Mouse (Mus musculus) midbrain, embryonic 13.5 days (tissue): Measurements from ENCODE around the gene Chst15. TPM values are rescaled to one million over a fixed set of nuclear protein-coding genes. Genes with fewer than 3 reads are reported as not detected.

Experiments
- ATAC-seq: fragments of 200-750 bp; cut with Nextera tagmentation; 2 replicates; pipeline ENCODE4 v1.8.0; 2017; ENCODE audit warnings: mild to moderate bottlenecking, moderate TSS enrichment, moderate library complexity
- H3K27ac ChIP-seq: fragments of 300-500 bp; sonication (generic); 2 replicates; pipeline ENCODE4 v1.5.1; 2015; ENCODE audit warnings: inconsistent platforms, mild to moderate bottlenecking, moderate library complexity
- H3K27me3 ChIP-seq: fragments of 300-500 bp; sonication (generic); 2 replicates; pipeline ENCODE4 v1.6.1; 2015; ENCODE audit warnings: mild to moderate bottlenecking, inconsistent platforms
- H3K36me3 ChIP-seq: fragments of 300-500 bp; sonication (generic); 2 replicates; pipeline ENCODE4 v1.6.1; 2015; ENCODE audit warnings: mild to moderate bottlenecking, inconsistent platforms
- H3K4me1 ChIP-seq: fragments of 300-500 bp; sonication (generic); replicated peaks from 2 replicates; pipeline ENCODE4 v1.6.1; 2015; ENCODE audit warnings: inconsistent platforms
- H3K4me2 ChIP-seq: fragments of 300-500 bp; sonication (generic); replicated peaks from 2 replicates; pipeline ENCODE4 v1.6.1; 2015; ENCODE audit warnings: moderate library complexity, mild to moderate bottlenecking, inconsistent platforms
- H3K4me3 ChIP-seq: fragments of 300-500 bp; sonication (generic); replicated peaks from 2 replicates; pipeline ENCODE4 v1.5.1; 2015; ENCODE audit warnings: mild to moderate bottlenecking, inconsistent platforms
- H3K9ac ChIP-seq: fragments of 300-500 bp; sonication (generic); replicated peaks from 2 replicates; pipeline ENCODE4 v1.6.1; 2015; ENCODE audit warnings: mild to moderate bottlenecking, inconsistent platforms
- H3K9me3 ChIP-seq: fragments of 300-500 bp; sonication (generic); 2 replicates; pipeline ENCODE4 v1.6.1; 2016; ENCODE audit warnings: mild to moderate bottlenecking, inconsistent platforms
- WGBS: fragments of 180-500 bp; shearing (Covaris S2); methylation state at CpG from one replicate; pipeline ENCODE4 v1.1.7; 2015; 5-methylcytosine and 5-hydroxymethylcytosine counted together
- polyA plus RNA-seq: library from polyadenylated mRNA; unstranded; fragments of >200 nt; fragmentation: Nextera tagmentation; extraction: Ambion mirVana; gene quantifications from 2 replicates; pipeline ENCODE4 v1.2.1, GENCODE M21; 2015

Gene Chst15
- polyA plus RNA-seq, 1 experiment from 2014 or later = 18.6 TPM

- H3K36me3 ChIP-seq = no peaks in the 10 kb centered on the region
- WGBS = 44% methylated on average over 14 of the region's 14 CpGs
- ATAC-seq = no peak
- H3K9me3 ChIP-seq = no peaks in the 10 kb centered on the region
- H3K27ac ChIP-seq = peak overlapping the region; percentile 35; the same call in 1 of the 2 replicates
- peaks cover 65% of the 10 kb centered on the region for H3K4me1 ChIP-seq
- no peaks in the 10 kb centered on the region for H3K27me3 ChIP-seq
- no peak overlapping the region for H3K4me3 ChIP-seq
- H3K9ac ChIP-seq = 0 out of 2 replicates have a peak overlapping the region, but pooled peaks have one; percentile 1
- H3K4me2 ChIP-seq = no peak overlapping the region
These were observed 30.2 kb downstream of the Chst15 start for GRCm38 (mm10) chr7:132286630-132287339.

GRCm38 (mm10) chr7:132284795-132285194, 32.2 kb downstream of the Chst15 start:
- ATAC-seq = peak; percentile 68
- H3K4me2 ChIP-seq = no peak overlapping the region
- H3K4me1 ChIP-seq = peaks cover 72% of the 10 kb centered on the region
- H3K9me3 ChIP-seq = no peaks in the 10 kb centered on the region
- 0% methylated on average over 1 of the region's 1 CpGs for WGBS
- no peak overlapping the region for H3K9ac ChIP-seq
- H3K36me3 ChIP-seq = no peaks in the 10 kb centered on the region
- no peak overlapping the region for H3K4me3 ChIP-seq
- peak overlapping the region; percentile 61 for H3K27ac ChIP-seq
- H3K27me3 ChIP-seq = no peaks in the 10 kb centered on the region

- Histone ChIP-seq H3K27me3 (no peaks in the 10 kb centered on the region), H3K36me3 (no peaks in the 10 kb centered on the region), H3K4me2 (no peak overlapping the region), H3K4me1 (peaks cover 72% of the 10 kb centered on the region), H3K9me3 (no peaks in the 10 kb centered on the region), H3K4me3 (no peak overlapping the region), H3K9ac (0 out of 2 replicates have a peak overlapping the region, but pooled peaks have one; percentile 19), H3K27ac (peak overlapping the region; percentile 61)
- 28% methylated on average over 7 of the region's 7 CpGs for WGBS
- peak; percentile 74 for ATAC-seq
These were observed 32.8 kb downstream of the Chst15 start for GRCm38 (mm10) chr7:132284048-132284737.

- Histone ChIP-seq H3K4me3 (no peak overlapping the region), H3K27me3 (no peaks in the 10 kb centered on the region), H3K9ac (no peak overlapping the region), H3K27ac (no peak overlapping the region), H3K9me3 (no peaks in the 10 kb centered on the region), H3K4me2 (no peak overlapping the region), H3K36me3 (no peaks in the 10 kb centered on the region; the same call in 1 of the 2 replicates), H3K4me1 (peaks cover 67% of the 10 kb centered on the region)
- WGBS = 95% methylated on average over 2 of the region's 2 CpGs
- ATAC-seq = no peak
These were observed 34.5 kb downstream of the Chst15 start for GRCm38 (mm10) chr7:132282576-132282975.

- no peaks in the 10 kb centered on the region for H3K27me3 ChIP-seq
- H3K4me3 ChIP-seq = no peak overlapping the region
- no peak overlapping the region for H3K27ac ChIP-seq
- H3K36me3 ChIP-seq = no peaks in the 10 kb centered on the region; the same call in 1 of the 2 replicates
- WGBS = 84% methylated on average over 3 of the region's 3 CpGs
- no peak overlapping the region for H3K9ac ChIP-seq
- no peak overlapping the region for H3K4me2 ChIP-seq
- H3K9me3 ChIP-seq = no peaks in the 10 kb centered on the region
- no peak for ATAC-seq
- H3K4me1 ChIP-seq = peaks cover 67% of the 10 kb centered on the region
These were observed 34.9 kb downstream of the Chst15 start for GRCm38 (mm10) chr7:132282161-132282560.

GRCm38 (mm10) chr7:132281753-132282152, 35.3 kb downstream of the Chst15 start:
- no peaks in the 10 kb centered on the region for H3K27me3 ChIP-seq
- H3K9ac ChIP-seq = no peak overlapping the region
- H3K9me3 ChIP-seq = no peaks in the 10 kb centered on the region
- H3K36me3 ChIP-seq = no peaks in the 10 kb centered on the region; the same call in 1 of the 2 replicates
- ATAC-seq = no peak
- no peak overlapping the region for H3K4me3 ChIP-seq
- WGBS = 58% methylated on average over 4 of the region's 4 CpGs
- H3K4me2 ChIP-seq = no peak overlapping the region
- H3K4me1 ChIP-seq = peaks cover 66% of the 10 kb centered on the region
- H3K27ac ChIP-seq = peak overlapping the region; percentile 40; the same call in 1 of the 2 replicates

- Histone ChIP-seq H3K4me3 (no peak overlapping the region), H3K36me3 (peaks cover 5% of the 10 kb centered on the region), H3K9me3 (0 out of 2 replicates have a peak, but pooled peaks cover 3% of the 10 kb centered on the region), H3K4me2 (no peak overlapping the region), H3K4me1 (peaks cover 45% of the 10 kb centered on the region), H3K27ac (no peak overlapping the region), H3K27me3 (no peaks in the 10 kb centered on the region), H3K9ac (no peak overlapping the region)
- WGBS = 92% methylated on average over 3 of the region's 3 CpGs
- ATAC-seq = no peak
These were observed 38.4 kb downstream of the Chst15 start for GRCm38 (mm10) chr7:132278658-132279057.

- Histone ChIP-seq H3K27me3 (no peaks in the 10 kb centered on the region), H3K4me1 (peaks cover 24% of the 10 kb centered on the region), H3K9me3 (0 out of 2 replicates have a peak, but pooled peaks cover 7% of the 10 kb centered on the region), H3K27ac (peak overlapping the region; percentile 44; the same call in 1 of the 2 replicates), H3K4me3 (no peak overlapping the region), H3K9ac (no peak overlapping the region), H3K4me2 (no peak overlapping the region), H3K36me3 (peaks cover 5% of the 10 kb centered on the region)
- WGBS = 80% methylated on average over 5 of the region's 5 CpGs
- no peak for ATAC-seq
These were observed 40.7 kb downstream of the Chst15 start for GRCm38 (mm10) chr7:132276287-132276686.

- Histone ChIP-seq H3K36me3 (peaks cover 13% of the 10 kb centered on the region), H3K4me3 (no peak overlapping the region), H3K9me3 (0 out of 2 replicates have a peak, but pooled peaks cover 7% of the 10 kb centered on the region), H3K27me3 (no peaks in the 10 kb centered on the region), H3K9ac (no peak overlapping the region), H3K4me2 (no peak overlapping the region), H3K27ac (no peak overlapping the region), H3K4me1 (peaks cover 21% of the 10 kb centered on the region)
- no peak for ATAC-seq
- WGBS = 51% methylated on average over 2 of the region's 2 CpGs
These were observed 43.1 kb downstream of the Chst15 start for GRCm38 (mm10) chr7:132273741-132274513.

- 96% methylated on average over 5 of the region's 5 CpGs for WGBS
- H3K9me3 ChIP-seq = 0 out of 2 replicates have a peak, but pooled peaks cover 7% of the 10 kb centered on the region
- H3K36me3 ChIP-seq = peaks cover 21% of the 10 kb centered on the region
- ATAC-seq = no peak
- no peak overlapping the region for H3K9ac ChIP-seq
- H3K4me2 ChIP-seq = no peak overlapping the region
- H3K4me1 ChIP-seq = peaks cover 18% of the 10 kb centered on the region
- no peak overlapping the region for H3K27ac ChIP-seq
- no peak overlapping the region for H3K4me3 ChIP-seq
- no peaks in the 10 kb centered on the region for H3K27me3 ChIP-seq
These were observed 44.0 kb downstream of the Chst15 start for GRCm38 (mm10) chr7:132272984-132273383.

- Histone ChIP-seq H3K9me3 (0 out of 2 replicates have a peak, but pooled peaks cover 7% of the 10 kb centered on the region), H3K27me3 (no peaks in the 10 kb centered on the region), H3K27ac (no peak overlapping the region), H3K4me2 (no peak overlapping the region), H3K9ac (no peak overlapping the region), H3K36me3 (peaks cover 31% of the 10 kb centered on the region), H3K4me1 (peaks cover 2% of the 10 kb centered on the region; the same call in 1 of the 2 replicates), H3K4me3 (no peak overlapping the region)
- WGBS = 91% methylated on average over 8 of the region's 8 CpGs
- no peak for ATAC-seq
These were observed 46.7 kb downstream of the Chst15 start for GRCm38 (mm10) chr7:132270364-132270763.
